Mouse (Mus musculus) kidney, postnatal 0 days (tissue): ENCODE measurements at regions not wholly inside any gene's neighbourhood (a gene's known extent, or its start where the extent isn't known, plus 50 kb on each side); places are given as distances from the start of the nearest gene placed in this dataset.

Experiments
- ATAC-seq: fragments of 200-750 bp; cut with Nextera tagmentation; replicated peaks from 2 replicates; pipeline ENCODE4 v1.8.0; 2017; ENCODE audit warnings: low read depth, moderate number of reproducible peaks, moderate TSS enrichment, moderate library complexity; ENCODE audit not compliant: low FRiP score
- DNase-seq: peaks from one replicate; pipeline ENCODE4 v3.0.0-alpha.2; 2016; ENCODE audit warnings: low spot score
- H3K27ac ChIP-seq: fragments of 300-500 bp; sonication (generic); 2 replicates; pipeline ENCODE4 v1.5.1; 2014; ENCODE audit warnings: mild to moderate bottlenecking
- H3K27me3 ChIP-seq: fragments of 300-500 bp; sonication (generic); 2 replicates; pipeline ENCODE4 v1.6.1; 2014; ENCODE audit warnings: low read length, mixed read lengths; ENCODE audit not compliant: insufficient read depth
- H3K36me3 ChIP-seq: fragments of 300-500 bp; sonication (generic); 2 replicates; pipeline ENCODE4 v1.6.1; 2014; ENCODE audit warnings: low read length, mixed read lengths; ENCODE audit not compliant: insufficient read depth
- H3K4me1 ChIP-seq: fragments of 300-500 bp; sonication (generic); replicated peaks from 2 replicates; pipeline ENCODE4 v1.6.1; 2014; ENCODE audit warnings: antibody characterized with exemption, low read length, mixed read lengths; ENCODE audit not compliant: insufficient read depth
- H3K4me2 ChIP-seq: fragments of 300-500 bp; sonication (generic); 2 replicates; pipeline ENCODE4 v1.6.1; 2014; ENCODE audit warnings: mild to moderate bottlenecking, low read length, moderate library complexity, mixed read lengths
- H3K4me3 ChIP-seq: fragments of 300-500 bp; sonication (generic); replicated peaks from 2 replicates; pipeline ENCODE4 v1.5.1; 2014; ENCODE audit warnings: low read depth, low read length
- H3K9ac ChIP-seq: fragments of 300-500 bp; sonication (generic); 2 replicates; pipeline ENCODE4 v1.6.1; 2014; ENCODE audit warnings: low read depth, low read length
- H3K9me3 ChIP-seq: fragments of 300-500 bp; sonication (generic); replicated peaks from 2 replicates; pipeline ENCODE4 v1.6.1; 2016; ENCODE audit warnings: low read length, inconsistent platforms, mixed read lengths
- CTCF ChIP-seq: IDR thresholded peaks from 2 replicates; pipeline ENCODE4 v1.5.1; 2016; ENCODE audit warnings: antibody characterized with exemption, low read depth, mild to moderate bottlenecking, moderate library complexity
- WGBS: fragments of 180-500 bp; shearing (Covaris S2); extraction: QIAGEN DNeasy Blood & Tissue Kit; methylation state at CpG from one replicate; pipeline ENCODE4 v1.1.7; 2014; 5-methylcytosine and 5-hydroxymethylcytosine counted together

DNA sequence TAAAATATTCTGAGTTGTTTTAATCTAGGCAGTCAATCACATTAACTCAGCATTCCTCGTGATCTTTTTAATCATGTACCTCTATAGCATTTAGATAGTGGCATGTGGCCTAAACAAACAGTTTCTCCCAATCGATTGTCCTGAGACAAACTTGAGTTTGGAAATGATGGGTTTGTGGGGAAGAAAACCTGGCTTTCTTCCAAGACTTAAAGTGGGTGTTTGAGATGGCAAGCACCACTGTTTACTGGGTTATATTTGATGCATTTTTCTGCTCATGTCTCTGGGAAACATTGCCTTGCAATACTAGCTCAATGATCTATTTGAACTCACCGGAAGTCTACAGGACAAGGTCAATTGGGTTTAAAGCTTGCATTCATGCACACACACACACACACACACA lies 88.2 kb upstream of the Tnc start:
- DNase-seq (no peak), ATAC-seq (no peak)
- Histone ChIP-seq H3K9me3 (no peaks in the 10 kb centered on the region), H3K36me3 (no peaks in the 10 kb centered on the region), H3K4me1 (no peaks in the 10 kb centered on the region), H3K4me3 (no peak overlapping the region), H3K27me3 (no peaks in the 10 kb centered on the region), H3K4me2 (no peak overlapping the region), H3K9ac (no peak overlapping the region), H3K27ac (no peak overlapping the region)
- no peak for TF ChIP-seq CTCF
- 63% methylated on average over 3 of the region's 3 CpGs for WGBS

DNA sequence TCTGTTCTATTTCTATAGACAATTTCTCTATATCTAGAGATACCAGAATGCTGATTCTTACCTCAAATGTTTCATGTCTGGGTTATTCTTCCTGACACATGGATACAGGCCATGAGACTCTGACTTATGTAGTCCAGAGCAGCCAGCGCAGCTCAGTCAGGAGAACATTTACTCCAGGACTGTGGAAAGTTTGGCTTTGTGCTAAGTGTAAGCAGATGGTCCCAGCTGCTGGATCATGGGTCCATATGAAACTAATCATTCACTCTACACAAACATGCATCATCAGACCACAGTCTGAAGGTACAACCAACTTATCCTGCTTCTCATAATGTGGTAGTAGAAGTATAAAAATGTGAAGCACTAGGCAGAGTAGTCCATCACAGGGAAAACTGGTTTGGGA lies 82.5 kb upstream of the Tnc start:
- peak; percentile 22 for DNase-seq

GRCm38 (mm10) chr4:64124387-64125088 lies 77.7 kb upstream of the Tnc start:
- TF ChIP-seq CTCF: no peak
- WGBS: 74% methylated on average over 2 of the region's 2 CpGs
- H3K27ac ChIP-seq: no peak overlapping the region
- no peaks in the 10 kb centered on the region for H3K4me1 ChIP-seq
- no peak for ATAC-seq
- H3K4me2 ChIP-seq: no peak overlapping the region
- no peaks in the 10 kb centered on the region for H3K9me3 ChIP-seq
- H3K4me3 ChIP-seq: no peak overlapping the region
- no peak overlapping the region for H3K9ac ChIP-seq
- DNase-seq: no peak
- no peaks in the 10 kb centered on the region for H3K27me3 ChIP-seq
- H3K36me3 ChIP-seq: no peaks in the 10 kb centered on the region

More for the DNA sequence above, 82.5 kb upstream of the Tnc start:
- WGBS: 63% methylated on average over 1 of the region's 1 CpGs
- Histone ChIP-seq H3K9me3 (no peaks in the 10 kb centered on the region), H3K4me2 (no peak overlapping the region), H3K27ac (no peak overlapping the region), H3K27me3 (no peaks in the 10 kb centered on the region), H3K36me3 (no peaks in the 10 kb centered on the region), H3K4me1 (no peaks in the 10 kb centered on the region), H3K9ac (no peak overlapping the region), H3K4me3 (no peak overlapping the region)
- ATAC-seq: no peak
- TF ChIP-seq CTCF: no peak

DNA sequence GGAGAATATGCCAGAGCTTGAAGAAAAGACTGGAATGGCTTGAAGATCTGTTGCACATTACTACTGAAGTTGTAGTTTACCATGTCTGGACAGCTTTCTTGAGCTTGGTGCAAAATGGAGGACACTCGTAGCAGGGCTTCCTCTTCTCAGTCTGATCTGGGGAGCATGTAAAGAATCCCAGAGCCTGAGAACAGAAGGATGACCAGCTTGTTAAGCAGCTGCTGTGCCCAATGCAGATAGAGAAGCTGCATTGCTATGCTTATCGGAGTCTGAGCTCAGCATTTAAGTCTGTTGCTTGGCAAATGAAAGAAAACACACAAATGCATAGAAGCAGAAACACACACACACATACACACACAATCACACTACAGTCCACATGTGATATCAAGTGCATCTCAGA lies 76.9 kb upstream of the Tnc start:
- ATAC-seq (no peak), DNase-seq (no peak)
- H3K4me1 ChIP-seq: no peaks in the 10 kb centered on the region
- TF ChIP-seq CTCF: no peak
- WGBS: 90% methylated on average over 2 of the region's 2 CpGs
- H3K27ac ChIP-seq: no peak overlapping the region
- H3K9me3 ChIP-seq: no peaks in the 10 kb centered on the region
- no peak overlapping the region for H3K4me3 ChIP-seq
- no peaks in the 10 kb centered on the region for H3K36me3 ChIP-seq
- no peaks in the 10 kb centered on the region for H3K27me3 ChIP-seq
- no peak overlapping the region for H3K9ac ChIP-seq
- no peak overlapping the region for H3K4me2 ChIP-seq

DNA sequence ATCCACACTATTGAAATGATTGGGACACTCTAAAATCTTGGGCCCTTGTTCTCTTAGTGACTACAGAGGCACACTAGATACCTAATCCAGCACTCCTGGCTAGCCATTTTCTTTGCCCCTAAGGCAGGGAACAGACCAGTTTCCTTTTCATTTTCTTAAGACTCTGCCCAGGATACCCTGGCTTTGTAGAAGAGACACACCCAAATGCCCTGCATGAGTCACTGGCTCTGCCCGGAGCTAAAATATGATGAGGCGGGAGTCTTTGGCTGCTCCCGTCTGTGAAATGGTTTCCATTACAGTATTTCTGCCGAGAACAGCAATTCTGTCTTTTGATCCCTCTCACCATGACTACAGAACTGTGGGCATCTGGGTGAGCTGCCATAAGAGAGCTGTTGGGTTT lies 51.4 kb upstream of the Tnc start:
- Histone ChIP-seq H3K4me3 (no peak overlapping the region), H3K4me2 (no peak overlapping the region), H3K4me1 (no peaks in the 10 kb centered on the region), H3K9me3 (no peaks in the 10 kb centered on the region), H3K27ac (no peak overlapping the region), H3K36me3 (no peaks in the 10 kb centered on the region), H3K9ac (no peak overlapping the region), H3K27me3 (no peaks in the 10 kb centered on the region)
- WGBS: 56% methylated on average over 4 of the region's 4 CpGs
- ATAC-seq (no peak), DNase-seq (no peak)
- TF ChIP-seq CTCF: no peak
